Mouse (Mus musculus) embryonic facial prominence, embryonic 12.5 days (tissue): ENCODE data around the gene Gm17545. TPM values are rescaled to one million over a fixed set of nuclear protein-coding genes. Genes with fewer than 3 reads are reported as not detected.
A peak's percentile ranks its signal among the peaks of the same experiment; 100 is the strongest.

Source experiments
- ATAC-seq: fragments of 200-750 bp; cut with Nextera tagmentation; 2 replicates; pipeline ENCODE4 v1.8.0; 2017; ENCODE audit not compliant: insufficient number of reproducible peaks, insufficient read depth, low FRiP score, low TSS enrichment
- H3K27ac ChIP-seq: fragments of 300-500 bp; sonication (generic); 2 replicates; pipeline ENCODE4 v1.5.1; 2016; ENCODE audit warnings: mild to moderate bottlenecking
- H3K27me3 ChIP-seq: fragments of 300-500 bp; sonication (generic); 2 replicates; pipeline ENCODE4 v1.6.1; 2016; ENCODE audit warnings: mild to moderate bottlenecking, moderate library complexity
- H3K36me3 ChIP-seq: fragments of 300-500 bp; sonication (generic); 2 replicates; pipeline ENCODE4 v1.6.1; 2016; ENCODE audit warnings: mild to moderate bottlenecking
- H3K4me1 ChIP-seq: fragments of 300-500 bp; sonication (generic); 2 replicates; pipeline ENCODE4 v1.6.1; 2016
- H3K4me2 ChIP-seq: fragments of 300-500 bp; sonication (generic); replicated peaks from 2 replicates; pipeline ENCODE4 v1.6.1; 2016; ENCODE audit warnings: mild to moderate bottlenecking, moderate library complexity
- H3K4me3 ChIP-seq: fragments of 300-500 bp; sonication (generic); 2 replicates; pipeline ENCODE4 v1.5.1; 2016; ENCODE audit warnings: mild to moderate bottlenecking
- H3K9ac ChIP-seq: fragments of 300-500 bp; sonication (generic); 2 replicates; pipeline ENCODE4 v1.6.1; 2016; ENCODE audit warnings: mild to moderate bottlenecking, moderate library complexity
- H3K9me3 ChIP-seq: fragments of 300-500 bp; sonication (generic); 2 replicates; pipeline ENCODE4 v1.6.1; 2016; ENCODE audit warnings: mild to moderate bottlenecking, moderate library complexity
- WGBS: fragments of 180-500 bp; shearing (Covaris S2); methylation state at CpG from one replicate; pipeline ENCODE4 v1.1.7; 2016; 5-methylcytosine and 5-hydroxymethylcytosine counted together
- polyA plus RNA-seq: library from polyadenylated mRNA; unstranded; fragments of >200 nt; fragmentation: Nextera tagmentation; extraction: Ambion mirVana; gene quantifications from 2 replicates; pipeline ENCODE4 v1.2.1, GENCODE M21; 2016

The Gm17545 gene
- polyA plus RNA-seq, 1 experiment from 2014 or later, result not detected

GRCm38 (mm10) chr9:22424196-22424595 is 29.9 kb upstream of the Gm17545 start:
- Histone ChIP-seq H3K9me3 (no peaks in the 10 kb centered on the region), H3K9ac (no peak overlapping the region), H3K27me3 (no peaks in the 10 kb centered on the region), H3K4me1 (peaks cover 11% of the 10 kb centered on the region; the same call in 1 of the 2 replicates), H3K4me2 (no peak overlapping the region), H3K27ac (no peak overlapping the region), H3K4me3 (no peak overlapping the region), H3K36me3 (no peaks in the 10 kb centered on the region)
- 73% methylated on average over 10 of the region's 10 CpGs for WGBS
- ATAC-seq, result no peak

GRCm38 (mm10) chr9:22424719-22425118 is 29.4 kb upstream of the Gm17545 start:
- H3K9ac ChIP-seq, result no peak overlapping the region

GRCm38 (mm10) chr9:22428028-22428665 is 25.9 kb upstream of the Gm17545 start:
- peaks cover 20% of the 10 kb centered on the region; the same call in 1 of the 2 replicates for H3K4me1 ChIP-seq
- no peak for ATAC-seq
- H3K4me2 ChIP-seq, result no peak overlapping the region
- no peak overlapping the region for H3K9ac ChIP-seq
- no peak overlapping the region for H3K27ac ChIP-seq
- H3K4me3 ChIP-seq, result no peak overlapping the region
- H3K9me3 ChIP-seq, result no peaks in the 10 kb centered on the region
- no peaks in the 10 kb centered on the region for H3K27me3 ChIP-seq
- H3K36me3 ChIP-seq, result no peaks in the 10 kb centered on the region
- WGBS, result 32% methylated on average over 3 of the region's 4 CpGs

More at GRCm38 (mm10) chr9:22424719-22425118, 29.4 kb upstream of the Gm17545 start:
- 90% methylated on average over 4 of the region's 4 CpGs for WGBS
- no peak overlapping the region for H3K27ac ChIP-seq
- no peak overlapping the region for H3K4me3 ChIP-seq
- no peaks in the 10 kb centered on the region for H3K9me3 ChIP-seq
- H3K36me3 ChIP-seq, result no peaks in the 10 kb centered on the region
- peaks cover 15% of the 10 kb centered on the region; the same call in 1 of the 2 replicates for H3K4me1 ChIP-seq
- H3K4me2 ChIP-seq, result no peak overlapping the region
- H3K27me3 ChIP-seq, result no peaks in the 10 kb centered on the region
- no peak for ATAC-seq

GRCm38 (mm10) chr9:22428666-22429410 is 25.3 kb upstream of the Gm17545 start:
- no peak overlapping the region for H3K4me2 ChIP-seq
- H3K4me1 ChIP-seq, result peaks cover 20% of the 10 kb centered on the region; the same call in 1 of the 2 replicates
- no peaks in the 10 kb centered on the region for H3K36me3 ChIP-seq
- H3K4me3 ChIP-seq, result no peak overlapping the region
- H3K9ac ChIP-seq, result no peak overlapping the region
- no peaks in the 10 kb centered on the region for H3K27me3 ChIP-seq
- no peaks in the 10 kb centered on the region for H3K9me3 ChIP-seq
- ATAC-seq, result no peak
- H3K27ac ChIP-seq, result no peak overlapping the region
- 77% methylated on average over 14 of the region's 14 CpGs for WGBS

- Histone ChIP-seq H3K4me2 (0 out of 2 replicates have a peak overlapping the region, but pooled peaks have one; percentile 21), H3K9ac (no peak overlapping the region), H3K4me3 (no peak overlapping the region), H3K27me3 (no peaks in the 10 kb centered on the region), H3K9me3 (no peaks in the 10 kb centered on the region), H3K36me3 (no peaks in the 10 kb centered on the region), H3K4me1 (peaks cover 20% of the 10 kb centered on the region; the same call in 1 of the 2 replicates), H3K27ac (no peak overlapping the region)
- ATAC-seq, result no peak
- 50% methylated on average over 15 of the region's 15 CpGs for WGBS
Observed at GRCm38 (mm10) chr9:22429533-22430241, 24.4 kb upstream of the Gm17545 start.

GRCm38 (mm10) chr9:22430315-22430840 is 23.7 kb upstream of the Gm17545 start:
- Histone ChIP-seq H3K9ac (no peak overlapping the region), H3K4me1 (peaks cover 20% of the 10 kb centered on the region; the same call in 1 of the 2 replicates), H3K27ac (no peak overlapping the region), H3K4me3 (no peak overlapping the region), H3K9me3 (no peaks in the 10 kb centered on the region), H3K4me2 (no peak overlapping the region), H3K36me3 (no peaks in the 10 kb centered on the region), H3K27me3 (no peaks in the 10 kb centered on the region)
- 25% methylated on average over 5 of the region's 5 CpGs for WGBS
- no peak for ATAC-seq

GRCm38 (mm10) chr9:22433221-22433620 is 20.9 kb upstream of the Gm17545 start:
- Histone ChIP-seq H3K4me3 (no peak overlapping the region), H3K4me2 (no peak overlapping the region), H3K9ac (no peak overlapping the region), H3K36me3 (no peaks in the 10 kb centered on the region), H3K9me3 (no peaks in the 10 kb centered on the region), H3K27me3 (no peaks in the 10 kb centered on the region), H3K27ac (no peak overlapping the region), H3K4me1 (peaks cover 16% of the 10 kb centered on the region; the same call in 1 of the 2 replicates)
- WGBS, result 67% methylated on average over 2 of the region's 2 CpGs
- no peak for ATAC-seq

- no peak overlapping the region for H3K9ac ChIP-seq
- H3K4me1 ChIP-seq, result peaks cover 9% of the 10 kb centered on the region; the same call in 1 of the 2 replicates
- no peak overlapping the region for H3K4me2 ChIP-seq
- no peaks in the 10 kb centered on the region for H3K36me3 ChIP-seq
- H3K27ac ChIP-seq, result no peak overlapping the region
- WGBS, result 90% methylated on average over 2 of the region's 2 CpGs
- no peak for ATAC-seq
- no peak overlapping the region for H3K4me3 ChIP-seq
- H3K27me3 ChIP-seq, result no peaks in the 10 kb centered on the region
- H3K9me3 ChIP-seq, result no peaks in the 10 kb centered on the region
Observed at GRCm38 (mm10) chr9:22434101-22434500, 20.0 kb upstream of the Gm17545 start.

GRCm38 (mm10) chr9:22438826-22439225 is 15.3 kb upstream of the Gm17545 start:
- H3K27me3 ChIP-seq, result no peaks in the 10 kb centered on the region
- no peaks in the 10 kb centered on the region for H3K36me3 ChIP-seq
- no peak overlapping the region for H3K27ac ChIP-seq
- no peaks in the 10 kb centered on the region for H3K4me1 ChIP-seq
- 71% methylated on average over 1 of the region's 1 CpGs for WGBS
- H3K4me2 ChIP-seq, result no peak overlapping the region
- H3K9me3 ChIP-seq, result no peaks in the 10 kb centered on the region
- H3K4me3 ChIP-seq, result no peak overlapping the region
- no peak for ATAC-seq
- no peak overlapping the region for H3K9ac ChIP-seq

GRCm38 (mm10) chr9:22443157-22443556 is 10.9 kb upstream of the Gm17545 start:
- ATAC-seq, result no peak
- WGBS, result 91% methylated on average over 10 of the region's 10 CpGs
- Histone ChIP-seq H3K4me3 (no peak overlapping the region), H3K27me3 (no peaks in the 10 kb centered on the region), H3K9me3 (no peaks in the 10 kb centered on the region), H3K4me1 (no peaks in the 10 kb centered on the region), H3K36me3 (peaks cover 21% of the 10 kb centered on the region), H3K9ac (no peak overlapping the region), H3K27ac (no peak overlapping the region), H3K4me2 (no peak overlapping the region)

- WGBS, result 80% methylated on average over 1 of the region's 1 CpGs
- Histone ChIP-seq H3K9me3 (no peaks in the 10 kb centered on the region), H3K27ac (no peak overlapping the region), H3K4me2 (no peak overlapping the region), H3K9ac (no peak overlapping the region), H3K4me1 (no peaks in the 10 kb centered on the region), H3K27me3 (no peaks in the 10 kb centered on the region), H3K36me3 (peaks cover 38% of the 10 kb centered on the region), H3K4me3 (no peak overlapping the region)
- ATAC-seq, result no peak
Observed at GRCm38 (mm10) chr9:22445123-22445522, 9.0 kb upstream of the Gm17545 start.
